Mouse (Mus musculus): ENCODE measurements around the gene Cabp4.
"Not testable (repeated sequence)": the region's sequence is repeated elsewhere in the genome, so short reads cannot be mapped to it uniquely, and the experiment has no call there.

Gene Cabp4

DNA sequence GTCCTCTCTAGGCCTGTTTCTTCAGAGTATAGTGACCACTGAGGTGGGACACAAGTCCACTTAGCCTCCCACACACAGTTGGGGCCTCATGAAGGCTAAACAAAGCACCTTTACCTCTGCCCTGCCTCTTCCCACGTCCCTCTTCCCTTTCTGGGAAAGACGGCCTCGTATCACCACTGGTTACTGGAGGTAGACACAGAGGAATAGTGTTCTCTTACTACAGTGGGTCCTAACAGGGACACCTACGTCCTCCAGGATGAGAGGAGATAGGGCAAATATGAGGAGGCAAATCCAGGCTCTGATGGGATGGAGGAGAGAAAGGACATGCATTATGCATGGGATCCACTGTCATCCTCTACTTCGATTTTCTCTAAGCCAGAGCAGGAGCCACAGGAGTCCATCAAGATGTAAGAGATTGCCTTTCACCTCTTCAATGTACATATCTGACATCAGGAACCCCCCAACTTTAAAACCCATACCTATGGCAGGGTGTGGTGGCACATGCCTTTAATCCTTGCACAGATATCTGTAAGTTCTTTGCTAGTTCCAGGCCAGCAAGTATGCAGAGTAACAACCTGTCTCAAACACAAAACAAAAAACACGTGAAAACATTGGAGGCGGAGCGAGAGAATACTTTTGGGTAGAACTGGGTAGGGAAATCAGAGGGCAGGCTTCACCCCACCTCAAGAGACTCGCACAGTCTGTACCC, 4.1 kb upstream of the Cabp4 start:
- no peak for DNase-seq (ENCODE audit: low spot score in 2 of 2)

GRCm38 (mm10) chr19:4147022-4147405, 3.2 kb upstream of the Cabp4 start:
- no peak for DNase-seq (ENCODE audit: low spot score in 2 of 2)

DNA sequence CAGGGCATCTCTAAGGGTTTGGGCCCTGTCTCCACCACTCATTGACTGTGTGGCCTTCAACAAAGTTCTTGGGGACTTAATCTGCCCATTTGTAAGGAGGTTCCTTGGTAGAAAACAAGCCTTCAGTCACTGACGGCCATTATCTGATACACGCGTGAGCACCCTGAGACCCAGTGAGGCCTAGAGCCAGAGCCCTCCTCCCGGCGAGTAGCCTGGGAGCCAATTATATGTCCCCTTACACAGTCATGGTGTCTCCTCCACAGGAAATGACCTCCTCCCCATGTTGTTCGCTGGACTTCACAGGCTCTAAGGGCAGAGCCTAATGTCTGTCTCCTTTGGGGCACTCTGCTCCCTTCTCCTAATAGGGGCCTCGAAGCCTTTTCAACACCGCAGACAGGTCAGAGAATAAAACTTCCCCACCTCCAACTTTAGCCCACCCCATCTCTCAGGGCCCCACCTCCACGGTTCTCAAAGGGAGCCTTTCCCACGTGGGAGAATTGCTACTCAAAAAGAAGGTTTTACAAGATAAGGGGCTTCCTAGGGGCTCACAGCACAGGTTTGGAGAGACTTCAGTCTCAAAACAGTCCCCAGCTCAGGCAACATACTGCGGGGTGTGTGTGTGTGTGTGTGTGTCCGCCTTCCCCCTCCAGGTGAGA, 2.7 kb upstream of the Cabp4 start:
- no peak for DNase-seq (ENCODE audit: low spot score in 2 of 2)

- DNase-seq (ENCODE audit: low spot score in 2 of 2) = no peak
These were observed 2.1 kb upstream of the Cabp4 start for GRCm38 (mm10) chr19:4145936-4146335.

- no peak for DNase-seq (ENCODE audit: low spot score in 2 of 2)
These were observed 991 bp upstream of the Cabp4 start for GRCm38 (mm10) chr19:4144550-4145498.

- DNase-seq (ENCODE audit: low spot score in 2 of 2) = no peak
These were observed 1.2 kb downstream of the Cabp4 start for GRCm38 (mm10) chr19:4142416-4143173.

- DNase-seq (ENCODE audit: low spot score in 2 of 2) = no peak
These were observed 3.7 kb downstream of the Cabp4 start for GRCm38 (mm10) chr19:4140147-4140546.

- DNase-seq (ENCODE audit: low spot score in 2 of 2) = no peak
These were observed 4.4 kb downstream of the Cabp4 start, which contains the start of gene Gpr152 for GRCm38 (mm10) chr19:4139446-4139845. Gpr152 (plus strand) TSS chr19:4139787.

GRCm38 (mm10) chr19:4137913-4138312, 5.9 kb downstream of the Cabp4 start:
- DNase-seq (ENCODE audit: low spot score in 2 of 2) = no peak

- DNase-seq (ENCODE audit: low spot score in 2 of 2) = no peak
These were observed 7.4 kb downstream of the Cabp4 start for GRCm38 (mm10) chr19:4136463-4136862.

- DNase-seq (ENCODE audit: low spot score in 2 of 2) = not testable (repeated sequence)
These were observed 7.9 kb downstream of the Cabp4 start for GRCm38 (mm10) chr19:4135963-4136345.

DNA sequence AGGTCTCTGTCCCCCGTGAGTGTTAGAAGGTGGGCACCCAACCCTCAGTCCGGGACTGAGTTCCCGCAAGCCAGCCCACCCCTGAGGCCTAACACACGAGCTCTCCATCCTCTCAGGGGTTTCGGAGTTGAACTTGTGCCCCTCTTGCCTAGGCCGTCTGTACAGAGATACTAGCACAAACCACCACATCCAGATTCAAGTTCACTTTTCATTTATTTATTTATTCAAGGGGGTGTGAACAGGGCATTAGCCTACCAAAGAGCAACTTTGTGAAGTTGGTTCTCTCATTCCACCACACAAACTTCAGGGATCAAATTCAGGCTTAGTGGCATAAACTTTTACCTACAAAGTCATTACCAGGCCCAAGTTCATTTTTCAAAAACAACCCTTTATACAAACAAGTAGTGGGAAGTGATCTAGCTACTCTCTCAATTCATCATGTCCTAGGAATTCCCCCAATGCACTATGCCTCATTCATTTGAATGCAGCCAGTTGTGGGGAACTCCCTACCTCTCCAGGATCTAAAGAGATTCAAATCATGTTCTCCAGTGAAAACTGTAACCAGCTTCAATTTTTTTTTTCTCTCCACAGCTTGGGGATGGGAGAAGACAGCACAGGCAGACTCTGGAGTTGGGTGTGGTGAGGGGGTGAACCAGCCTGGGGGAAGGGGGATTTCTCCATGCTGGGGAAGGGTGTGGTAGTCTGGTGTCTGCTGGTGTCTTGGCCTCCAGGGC, 8.4 kb downstream of the Cabp4 start:
- DNase-seq (ENCODE audit: low spot score in 2 of 2) = not testable (repeated sequence)

DNA sequence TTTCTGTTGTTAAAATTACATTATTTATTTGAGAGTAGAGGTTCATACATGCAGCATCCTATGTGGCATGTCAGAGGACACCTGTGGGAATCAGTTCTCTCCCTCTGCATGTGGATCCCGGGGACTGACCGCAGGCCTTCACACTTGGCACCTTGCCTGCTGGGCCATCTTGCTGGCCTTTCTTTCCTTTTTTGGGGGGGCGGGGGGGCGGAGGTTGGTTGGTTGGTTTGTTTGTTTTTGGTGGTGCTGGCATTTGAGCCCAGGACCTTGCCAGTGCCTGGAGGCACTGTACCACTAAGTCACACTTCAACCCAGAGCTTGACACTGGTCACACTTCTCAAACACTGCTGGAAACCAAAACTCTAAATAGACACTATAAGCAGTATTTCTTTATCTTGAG, 9.5 kb downstream of the Cabp4 start:
- DNase-seq (ENCODE audit: low spot score in 2 of 2) = no peak

DNA sequence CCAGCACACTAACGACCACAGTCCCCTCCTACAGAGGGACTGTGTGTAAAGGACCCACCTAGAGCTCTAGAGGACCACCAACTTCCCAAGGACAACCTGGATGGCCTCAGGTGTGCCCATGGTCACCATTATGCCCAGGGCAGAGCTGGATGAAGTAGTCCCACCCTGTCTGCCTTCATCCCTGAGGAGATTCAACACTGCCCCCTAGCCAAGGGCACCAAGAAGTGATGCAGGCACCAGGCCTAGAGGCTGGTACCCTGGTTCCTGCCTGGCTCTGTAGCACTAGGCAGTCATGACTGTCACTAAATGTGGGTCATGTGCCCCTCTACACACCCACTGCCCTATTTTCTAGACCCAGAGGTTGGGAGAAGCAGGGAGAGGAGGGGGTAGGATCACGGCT, 12.1 kb downstream of the Cabp4 start:
- no peak for DNase-seq (ENCODE audit: low spot score in 2 of 2)

GRCm38 (mm10) chr19:4131075-4131474, 12.8 kb downstream of the Cabp4 start:
- DNase-seq (ENCODE audit: low spot score in 2 of 2) = no peak

DNA sequence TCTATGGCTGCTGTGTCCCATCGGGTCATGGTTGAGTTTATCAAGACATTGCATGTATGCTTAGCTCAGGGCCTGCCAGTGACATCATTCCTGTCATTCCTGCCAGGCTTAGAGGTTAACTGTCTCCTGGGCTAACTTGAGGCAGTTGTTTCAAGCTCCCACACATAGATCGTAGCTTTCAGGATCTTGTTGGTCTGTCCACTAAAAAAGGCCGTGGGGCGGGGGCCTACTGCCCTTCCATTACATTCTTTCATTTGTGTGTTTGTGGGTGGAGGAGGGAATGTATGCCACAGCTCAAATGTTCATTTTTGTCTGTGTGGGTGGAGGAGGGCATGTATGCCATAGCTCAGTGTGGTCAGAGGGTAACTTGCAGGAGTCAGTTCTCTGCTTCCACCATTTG, 13.7 kb downstream of the Cabp4 start:
- no peak for DNase-seq (ENCODE audit: low spot score in 2 of 2)

DNA sequence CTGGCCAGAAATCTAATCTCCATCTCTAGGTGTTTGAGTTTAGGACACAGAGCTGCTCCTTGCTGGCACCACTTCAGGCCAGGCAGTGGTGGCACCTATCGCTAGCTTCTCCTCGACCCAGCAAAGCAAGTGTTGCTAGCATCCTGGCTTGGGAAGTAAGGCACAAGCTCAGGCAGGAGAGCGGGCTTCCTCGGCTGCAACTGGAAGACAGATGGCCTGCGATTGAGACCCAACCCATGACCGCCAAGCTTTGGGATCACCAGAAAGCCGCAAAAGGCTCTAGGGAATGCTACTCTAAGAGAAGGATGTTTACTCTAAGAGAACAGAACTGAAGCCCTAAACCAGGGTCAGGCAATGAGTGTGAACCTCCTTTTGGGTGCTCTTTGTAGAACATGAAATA, 14.4 kb downstream of the Cabp4 start:
- DNase-seq (ENCODE audit: low spot score in 2 of 2) = no peak

DNA sequence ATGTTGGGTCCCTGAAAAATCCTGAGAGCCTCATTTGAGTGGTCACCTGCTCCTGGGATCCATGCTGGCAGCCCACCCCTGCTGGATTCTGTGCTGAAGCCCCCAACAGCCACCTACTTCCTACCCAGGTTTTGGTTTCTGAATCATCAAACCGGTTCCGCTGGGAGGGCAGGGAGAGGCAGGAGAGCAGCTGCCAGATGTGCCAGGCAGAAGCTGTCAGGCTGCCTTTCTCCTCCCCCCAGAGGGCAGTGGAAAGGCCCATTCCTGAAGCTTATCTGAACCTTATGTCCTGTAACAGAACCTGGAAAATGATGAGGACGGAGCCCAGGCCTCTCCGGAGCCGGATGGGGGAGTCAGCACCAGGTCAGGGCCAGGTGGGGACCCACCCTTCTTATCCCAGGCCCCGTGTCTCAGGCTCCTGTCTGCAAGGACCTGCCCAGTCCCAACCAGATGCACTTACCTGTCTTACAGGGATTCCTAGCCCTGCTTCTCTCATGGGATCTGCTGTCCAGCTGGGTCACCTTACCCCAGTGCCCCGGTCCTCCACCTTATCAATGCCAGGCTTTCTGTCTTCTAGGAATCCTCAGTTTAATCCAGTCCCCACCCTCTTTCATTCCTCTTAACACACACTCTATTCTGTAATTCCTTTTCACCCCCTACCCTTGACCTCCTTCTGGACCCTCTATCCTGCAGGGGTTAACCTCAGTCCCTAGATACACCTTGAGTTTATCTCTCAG, 16.9 kb downstream of the Cabp4 start:
- DNase-seq (ENCODE audit: low spot score in 2 of 2) = no peak

DNA sequence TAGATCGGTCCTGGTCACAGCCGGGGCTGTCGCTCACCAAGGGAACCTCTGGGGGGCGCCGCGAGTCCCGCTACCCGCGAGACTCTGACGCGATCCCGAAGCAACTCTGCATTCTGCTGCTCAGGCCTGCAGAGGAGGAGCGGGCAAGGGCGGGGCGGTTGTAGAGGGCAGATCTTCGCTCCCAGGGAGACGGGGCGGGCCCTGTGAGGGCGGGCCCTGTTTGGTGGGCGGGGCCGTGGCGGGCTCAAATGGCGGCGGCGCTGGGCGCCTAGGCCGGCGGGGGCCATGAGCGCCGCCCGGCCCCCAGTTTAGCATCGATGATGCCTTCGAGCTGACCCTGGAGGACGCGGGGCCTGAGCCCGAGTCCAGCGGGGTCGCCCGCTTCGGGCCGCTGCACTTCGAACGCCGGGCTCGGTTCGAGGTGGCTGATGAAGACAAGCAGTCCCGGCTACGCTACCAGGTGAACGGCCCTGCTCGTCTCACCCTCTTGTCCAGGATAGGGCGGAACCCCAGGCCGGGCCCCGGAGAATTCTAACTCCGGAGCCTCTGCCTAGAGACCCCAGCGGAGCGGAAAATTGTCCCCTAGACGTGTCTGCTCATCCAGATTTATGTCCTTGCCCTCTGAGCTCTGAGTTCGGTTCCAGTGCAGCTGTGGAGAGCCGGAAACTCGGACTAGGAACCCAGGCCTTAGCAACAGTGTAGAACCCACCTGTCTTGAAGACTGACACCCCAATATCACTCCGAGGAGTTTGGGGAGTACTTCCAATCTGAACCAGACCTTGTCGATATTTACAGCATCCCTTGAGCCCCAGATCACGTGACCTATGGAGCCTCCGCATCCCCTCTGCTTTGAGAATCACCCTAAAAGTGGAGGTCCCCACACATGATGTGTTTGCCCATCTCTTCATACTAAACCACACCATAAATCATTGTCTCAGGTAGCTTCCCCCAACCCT, 17.8 kb downstream of the Cabp4 start, which contains the start of gene Aip:
Aip (minus strand) TSS at position 118 of the 956 bp plus-strand sequence.
- DNase-seq (ENCODE audit: low spot score in 2 of 2) = peak; percentile 95 to 98
